Mouse (Mus musculus): Measurements from ENCODE around the gene Gbp6. TPM values are rescaled to one million over a fixed set of nuclear protein-coding genes. Genes with fewer than 3 reads are reported as not detected.

Gbp6 gene
- total RNA-seq (2023), result 61.0 TPM

GRCm38 (mm10) chr5:105293226-105294165, at the start of gene Gbp6, which contains the start of gene Gm43302:
Gene Gbp6 (minus strand): TSS chr5:105293698.
Gene Gm43302 (minus strand): TSS chr5:105293695.

GRCm38 (mm10) chr5:105239483-105240047, 53.9 kb downstream of the Gbp6 start, which contains the start of gene Gbp10:
Gene Gbp10 (minus strand): TSS chr5:105239533.

Other genes with a start within 250 kb of the Gbp6 start
- 114 TPM for gene Gbp9, start 154.2 kb downstream of the Gbp6 start, total RNA-seq (2023)
- 35.3 TPM for gene Gbp8, start 154.2 kb downstream of the Gbp6 start, total RNA-seq (2023)
- 145 TPM for gene Gbp4, start 154.1 kb downstream of the Gbp6 start, total RNA-seq (2023)
- gene Gbp10, start 54.2 kb downstream of the Gbp6 start, total RNA-seq (2023), result 9.9 TPM
- not detected for gene Gm43302, start within 50 bp of the Gbp6 start, total RNA-seq (2023)
- gene Lrrc8b, start 122.1 kb upstream of the Gbp6 start, total RNA-seq (2023), result 13.0 TPM
- gene Lrrc8c, start 225.7 kb upstream of the Gbp6 start, total RNA-seq (2023), result 114 TPM